Mouse (Mus musculus): ENCODE measurements around the gene Gm20479.

DNA sequence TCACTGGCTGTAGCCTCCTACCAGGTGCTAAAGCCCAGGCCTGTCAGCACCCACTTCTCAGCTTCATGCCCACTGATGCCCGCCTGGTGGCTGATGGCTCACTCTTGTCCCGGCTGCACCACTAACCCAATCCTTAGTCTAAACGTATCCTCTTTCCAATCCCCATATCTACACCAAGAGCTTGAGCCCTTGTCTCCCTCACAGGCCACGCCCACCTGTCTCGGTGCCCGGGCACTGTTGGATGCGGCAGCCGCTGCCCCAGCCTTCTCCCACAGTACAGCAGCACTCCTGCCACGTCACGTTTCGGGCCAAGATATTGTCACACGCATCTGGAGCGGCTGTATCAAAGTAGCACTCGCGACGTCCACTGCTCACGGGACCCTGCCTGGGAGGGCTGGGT lies 46.9 kb downstream of the Gm20479 start:
- no peak for TF ChIP-seq CTCF (IDR thresholded peaks at IDR 0.05; ENCODE audit: control insufficient read depth, insufficient read depth, low read length)
- no peak for TF ChIP-seq POLR2A (IDR thresholded peaks at IDR 0.05; ENCODE audit: borderline replicate concordance, control insufficient read depth, low read depth, low read length)
